Mouse (Mus musculus) B cell, adult 2 months (primary cell): ENCODE measurements around the gene Slc5a3.

Source experiments
- DNase-seq, 2 experiments: peaks; one replicate each; pipeline ENCODE4 v3.0.0; 2022

Slc5a3 gene

DNA sequence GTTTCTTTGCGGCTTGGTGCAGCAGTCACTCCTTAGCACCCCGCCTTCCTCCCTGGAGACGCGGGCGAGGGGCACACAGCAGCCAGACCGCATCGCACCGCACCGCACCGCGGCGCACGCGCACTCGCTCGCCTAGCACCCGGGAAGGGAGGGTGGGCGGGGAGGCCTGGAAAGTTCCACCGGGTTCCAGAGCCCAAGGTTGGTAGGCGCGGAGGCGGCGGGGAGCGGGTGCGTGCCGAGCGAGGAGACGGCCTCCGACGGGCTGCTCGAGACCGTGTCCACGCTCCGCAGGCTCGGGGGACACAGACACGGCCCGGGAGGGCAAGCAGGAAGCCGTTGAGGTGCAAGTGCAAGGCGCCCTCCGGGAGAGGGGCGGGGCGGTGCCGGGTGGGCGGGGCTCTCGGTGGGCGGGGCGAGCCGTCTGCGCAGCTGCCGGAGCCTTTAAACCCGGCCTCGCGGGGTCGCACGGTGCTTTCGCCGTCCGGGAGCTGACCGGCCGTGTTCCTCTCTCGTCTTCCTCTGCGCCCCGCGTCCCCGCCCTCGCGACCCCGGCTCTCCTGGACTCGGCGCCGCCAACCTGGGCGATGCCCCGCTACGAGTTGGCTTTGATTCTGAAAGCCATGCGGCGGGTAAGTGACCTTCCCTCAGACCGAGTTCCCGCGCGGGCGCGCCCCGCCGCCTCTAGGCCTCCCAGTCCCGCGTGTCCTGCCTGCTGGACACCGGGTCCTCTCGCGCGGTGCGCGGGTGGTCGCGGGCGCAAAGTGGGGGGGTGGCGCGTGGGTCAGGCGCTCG lies at the start of gene Slc5a3, which contains the start of the genes Mrps6 and Gm49711:
TSS of gene Slc5a3 (plus strand) at position 471 of the 792 bp plus-strand sequence.
TSS of gene Mrps6 (plus strand) at position 419 of the 792 bp plus-strand sequence.
TSS of gene Gm49711 (plus strand) at position 465 of the 792 bp plus-strand sequence.
- peak; percentile 85 to 88 for DNase-seq

DNA sequence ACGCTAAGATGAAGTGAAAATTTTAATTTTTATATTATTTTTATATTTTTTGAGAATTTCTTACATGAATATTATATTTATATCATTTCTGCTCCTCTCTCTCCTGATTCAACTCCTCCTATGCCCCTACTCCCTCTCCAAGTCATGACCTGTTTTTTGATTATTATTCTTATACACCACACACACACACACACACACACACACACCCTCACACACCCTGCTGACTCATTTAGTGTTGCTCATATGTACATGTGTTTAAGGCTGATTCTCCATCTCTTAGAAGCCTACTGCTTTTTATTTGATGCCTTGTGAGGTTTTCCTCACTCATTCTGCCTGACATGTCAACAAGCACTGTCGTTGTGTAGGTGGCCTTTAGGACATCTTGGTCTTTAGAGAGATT lies 48.5 kb upstream of the Slc5a3 start:
- DNase-seq: no peak

DNA sequence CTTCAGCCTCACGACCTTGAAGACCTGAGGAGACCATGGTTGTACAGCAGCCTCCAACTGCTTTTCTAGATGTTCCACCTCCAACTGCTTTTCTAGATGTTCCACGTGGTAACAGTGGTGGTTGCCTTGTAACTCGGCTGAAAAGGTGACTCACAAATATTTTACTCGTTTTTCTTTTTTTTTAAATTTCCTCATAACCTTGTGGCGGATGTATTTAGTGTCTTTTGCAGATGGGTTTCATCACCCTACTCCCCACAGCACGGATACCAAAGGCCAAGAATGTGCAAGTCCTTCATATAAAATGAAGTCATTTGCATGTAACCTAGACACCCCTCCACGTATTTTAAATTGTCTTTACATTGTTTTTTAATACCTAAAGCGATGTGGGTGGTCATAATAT lies 41.3 kb upstream of the Slc5a3 start:
- no peak for DNase-seq

DNA sequence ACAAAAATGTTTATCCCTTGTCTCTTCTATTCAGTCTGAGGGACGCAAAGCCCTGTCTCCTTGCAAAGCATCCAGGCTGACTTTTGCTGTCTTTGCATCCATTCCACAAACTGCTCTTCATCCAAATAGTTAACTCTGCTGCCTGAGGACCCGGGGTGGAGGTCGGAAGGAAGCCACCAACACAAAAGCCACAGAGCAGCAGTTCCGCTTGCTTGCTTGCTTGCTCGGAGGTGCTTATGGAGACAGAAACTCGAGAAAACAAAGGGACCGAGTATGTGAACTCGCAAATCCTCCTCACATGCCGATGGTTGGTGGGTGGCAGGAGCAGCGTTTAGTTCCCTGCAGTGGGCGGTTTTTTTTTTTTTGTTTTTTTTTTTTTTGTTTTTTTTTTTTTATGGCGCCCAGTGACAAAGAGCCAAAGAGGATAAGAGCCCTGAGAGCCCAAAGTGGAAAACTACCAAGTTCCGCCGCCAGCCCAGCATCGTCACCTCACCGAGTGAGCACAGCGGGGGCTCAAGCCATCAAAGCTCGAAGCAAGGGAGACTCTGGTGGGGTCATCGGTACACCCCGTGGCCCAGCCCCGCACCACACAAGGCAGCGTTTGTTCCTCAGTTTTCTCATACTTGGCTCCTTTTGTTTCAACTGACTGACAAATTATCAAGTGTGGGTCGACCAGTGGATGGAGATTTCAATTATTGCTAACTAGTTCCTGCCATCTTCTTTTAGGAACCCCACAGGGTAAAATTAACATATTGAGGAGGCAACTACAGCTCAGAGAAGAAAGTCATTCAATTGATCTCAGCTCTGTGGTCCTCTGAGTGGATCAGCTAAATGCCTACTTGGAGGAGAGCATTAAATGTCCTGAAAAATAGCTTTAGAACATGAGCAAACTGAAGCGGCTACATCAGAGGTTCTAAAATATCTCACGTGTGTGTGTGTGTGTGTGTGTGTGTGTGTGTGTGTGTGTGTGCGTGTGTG lies 38.7 kb upstream of the Slc5a3 start:
- DNase-seq: peak; percentile 26 to 31

DNA sequence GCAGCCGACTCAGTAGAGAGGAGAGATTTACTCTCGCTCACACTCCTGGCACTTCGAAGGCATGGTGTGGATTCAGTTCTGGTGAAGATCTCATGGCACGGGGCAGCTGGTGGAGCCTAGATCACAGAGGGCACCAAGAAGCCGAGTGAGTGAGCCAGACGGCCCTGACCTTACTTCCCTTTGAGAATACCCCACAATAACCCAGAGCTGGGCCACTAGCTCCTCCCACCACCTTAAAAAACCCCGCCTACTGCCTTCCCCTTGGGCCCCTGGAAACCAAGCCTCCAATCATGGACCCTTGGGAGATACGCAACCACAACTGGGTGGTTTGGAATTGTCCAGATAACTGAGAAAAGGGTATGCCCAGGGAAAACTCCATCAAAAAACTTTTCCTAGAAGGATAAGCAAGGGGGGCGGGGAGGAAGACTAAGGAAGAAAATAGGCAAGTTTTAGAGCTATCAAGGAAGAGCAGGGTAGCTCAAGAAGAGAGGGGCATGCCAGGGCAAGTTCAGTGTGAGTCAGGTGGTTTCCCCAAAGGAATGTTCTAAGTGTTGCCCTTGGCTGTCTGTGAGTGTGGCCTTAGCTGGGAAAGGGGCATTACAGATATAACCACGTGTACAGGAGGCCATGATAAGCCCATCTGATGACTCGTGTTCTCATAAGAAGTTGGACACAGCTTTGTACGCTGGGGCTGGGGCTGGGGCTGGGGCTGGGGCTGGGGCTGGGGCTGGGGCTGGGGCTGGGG lies 36.3 kb upstream of the Slc5a3 start:
- DNase-seq: no peak

DNA sequence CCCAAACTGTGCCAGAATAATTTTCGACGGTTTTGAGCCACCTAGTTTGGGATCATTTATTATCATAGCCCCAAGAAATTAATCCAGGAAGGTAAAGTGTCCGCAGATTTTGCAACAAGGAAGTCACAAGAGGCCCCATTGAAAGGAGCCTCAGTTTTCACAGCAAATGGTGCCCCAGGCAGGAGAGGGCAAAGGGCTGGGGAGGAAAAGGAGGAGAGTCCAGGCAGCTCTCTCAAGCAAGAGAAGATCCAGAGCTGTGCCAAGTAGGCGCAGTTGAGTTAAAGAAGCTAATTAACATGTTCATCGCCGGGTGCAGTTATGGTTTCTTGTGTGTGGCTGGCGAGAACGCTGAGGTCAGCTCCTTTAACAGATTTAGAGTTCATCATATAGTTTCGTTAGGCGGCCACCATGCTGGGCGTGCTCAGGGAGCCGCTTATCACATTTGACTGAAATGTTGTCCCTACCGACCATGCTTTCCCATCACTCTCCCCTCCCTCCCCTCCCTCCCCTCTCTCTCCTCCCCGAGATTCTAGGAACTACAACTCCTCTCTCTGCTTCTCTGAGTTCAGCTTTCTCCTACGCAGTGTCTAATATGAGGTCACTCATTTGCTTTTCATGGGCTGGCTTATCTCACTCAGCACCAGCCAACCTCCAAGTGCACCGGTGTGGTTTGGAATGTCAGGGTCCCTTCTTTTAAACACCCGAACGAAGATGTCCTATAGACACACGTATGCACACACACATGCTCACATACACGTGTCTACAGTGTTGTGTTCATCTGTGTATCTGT lies 35.4 kb upstream of the Slc5a3 start:
- no peak for DNase-seq

DNA sequence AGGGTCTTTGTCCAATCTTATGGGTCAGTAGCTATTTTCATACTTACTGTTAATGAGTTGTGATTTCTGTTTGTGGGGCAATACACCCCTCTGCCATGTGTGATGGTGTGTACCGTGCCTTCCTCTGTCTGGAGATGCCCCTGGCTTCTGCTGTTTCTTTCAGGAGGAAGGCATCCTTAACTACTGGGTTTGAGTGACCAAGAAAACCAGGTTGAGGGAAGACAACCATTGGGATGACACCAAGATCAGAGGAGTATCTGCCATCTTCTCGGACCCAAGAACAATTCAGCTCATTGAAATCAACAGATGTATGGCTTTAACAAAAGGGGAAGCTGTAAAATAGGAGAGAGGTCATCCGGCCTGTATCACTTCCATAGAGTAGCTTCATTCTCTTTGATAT lies 24.8 kb upstream of the Slc5a3 start:
- DNase-seq: no peak

DNA sequence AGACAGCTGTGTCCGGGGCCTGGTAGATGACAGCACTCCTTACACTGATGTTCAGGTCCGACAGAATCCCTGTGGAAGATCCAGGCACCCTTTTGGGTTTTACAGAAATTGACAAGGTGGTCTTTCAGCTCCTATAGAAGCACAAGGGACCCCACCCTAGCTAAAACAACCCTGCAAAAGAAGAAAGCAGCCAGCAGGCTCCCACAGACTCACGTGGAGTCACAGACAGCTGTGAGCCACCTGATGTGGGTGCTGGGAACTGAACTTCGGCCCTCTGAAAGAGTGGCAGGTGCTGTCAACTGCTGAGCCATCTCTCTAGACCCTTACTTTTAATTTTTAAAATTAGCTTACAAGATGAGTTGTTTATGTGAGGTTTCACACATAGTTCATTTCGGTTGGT lies 23.4 kb upstream of the Slc5a3 start:
- DNase-seq: no peak

DNA sequence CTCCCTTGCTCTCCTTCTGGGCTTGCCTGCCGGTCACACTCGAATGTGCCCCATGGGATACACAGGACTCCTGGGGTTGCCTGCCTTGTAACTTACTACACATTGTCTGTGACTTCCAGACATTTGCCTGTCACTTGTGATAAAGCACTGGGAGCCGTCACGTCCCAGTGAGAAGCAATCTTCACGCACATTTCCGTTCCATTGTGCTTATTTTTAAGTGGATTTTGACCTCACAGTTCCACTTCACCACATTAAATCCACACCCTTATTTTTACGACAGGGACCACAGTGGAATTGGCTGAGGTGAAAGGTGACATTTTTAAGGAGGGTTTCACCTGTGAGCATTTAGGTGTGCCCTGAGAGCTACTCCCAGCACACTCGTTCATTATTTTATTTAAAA lies 21.4 kb upstream of the Slc5a3 start:
- no peak for DNase-seq

DNA sequence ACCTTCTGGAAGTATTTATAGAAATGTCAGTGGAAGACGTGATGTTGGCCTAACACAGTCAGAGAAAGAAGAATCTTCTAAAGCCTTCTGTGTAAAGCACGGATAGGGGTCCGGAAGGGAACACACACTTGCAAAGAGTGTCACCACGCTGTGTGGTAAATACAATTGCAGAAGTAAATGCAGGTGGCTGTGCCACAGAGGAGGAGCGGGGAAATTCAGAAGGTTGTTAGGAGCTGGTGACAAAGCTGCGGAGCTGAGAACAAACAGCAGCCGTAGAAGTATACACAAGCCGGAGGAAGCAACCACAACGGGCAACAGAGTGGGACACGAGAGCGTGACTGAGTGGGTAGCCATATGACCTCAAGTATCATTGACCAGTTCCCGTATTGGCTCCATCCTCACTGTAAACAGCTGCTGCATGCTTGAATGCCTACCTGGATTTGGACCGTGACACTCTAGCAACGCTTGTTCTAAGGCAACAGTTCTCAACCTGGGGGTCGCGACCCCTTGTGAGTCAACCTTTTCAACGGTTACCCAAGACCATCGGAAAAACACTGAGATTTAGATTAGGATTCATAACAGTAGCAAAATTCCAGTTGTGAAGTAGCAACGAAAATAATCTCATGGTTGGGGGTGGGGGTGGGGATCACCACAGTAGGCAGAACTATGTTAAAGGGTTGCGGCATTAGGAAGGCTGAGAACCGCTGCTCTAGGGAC lies 20.1 kb upstream of the Slc5a3 start:
- DNase-seq: peak; percentile 46 to 56

DNA sequence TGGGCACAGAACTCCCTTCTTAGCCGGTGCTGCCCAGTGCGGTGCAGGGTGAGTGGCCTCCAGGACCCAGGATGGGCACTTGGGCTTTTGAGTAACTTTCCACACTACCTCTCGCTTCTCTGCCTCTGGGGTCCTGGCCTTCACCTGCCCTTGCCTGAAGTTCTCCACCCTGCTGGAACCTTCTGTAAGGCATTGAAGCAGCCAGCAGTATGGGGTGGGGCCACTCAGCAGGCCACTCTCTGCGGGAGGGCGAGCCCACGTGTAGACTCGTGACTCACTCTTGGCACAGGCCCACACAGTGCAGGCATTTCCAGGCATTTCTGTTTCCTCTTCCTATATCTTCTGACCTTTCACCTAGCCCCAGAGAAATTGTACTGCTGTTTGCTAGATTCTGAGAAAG lies 18.7 kb upstream of the Slc5a3 start:
- no peak for DNase-seq

DNA sequence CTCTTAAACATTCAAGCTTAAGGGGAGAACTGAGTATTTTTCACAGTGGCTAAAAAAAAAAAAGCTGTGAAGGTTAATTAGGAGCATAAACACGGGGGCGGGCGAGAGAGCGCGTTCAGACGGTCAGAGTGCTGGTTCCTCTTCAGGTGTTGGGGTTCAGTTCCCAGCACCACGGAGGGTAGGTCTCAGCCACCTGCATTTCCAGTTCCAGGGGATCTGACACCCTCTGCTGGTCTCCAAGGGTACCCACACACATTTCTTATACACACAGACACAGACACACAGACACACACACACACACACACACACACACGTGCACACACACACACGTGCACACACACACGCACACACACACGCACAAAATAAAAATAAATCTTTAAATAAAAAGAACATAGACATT lies 18.2 kb upstream of the Slc5a3 start:
- no peak for DNase-seq

DNA sequence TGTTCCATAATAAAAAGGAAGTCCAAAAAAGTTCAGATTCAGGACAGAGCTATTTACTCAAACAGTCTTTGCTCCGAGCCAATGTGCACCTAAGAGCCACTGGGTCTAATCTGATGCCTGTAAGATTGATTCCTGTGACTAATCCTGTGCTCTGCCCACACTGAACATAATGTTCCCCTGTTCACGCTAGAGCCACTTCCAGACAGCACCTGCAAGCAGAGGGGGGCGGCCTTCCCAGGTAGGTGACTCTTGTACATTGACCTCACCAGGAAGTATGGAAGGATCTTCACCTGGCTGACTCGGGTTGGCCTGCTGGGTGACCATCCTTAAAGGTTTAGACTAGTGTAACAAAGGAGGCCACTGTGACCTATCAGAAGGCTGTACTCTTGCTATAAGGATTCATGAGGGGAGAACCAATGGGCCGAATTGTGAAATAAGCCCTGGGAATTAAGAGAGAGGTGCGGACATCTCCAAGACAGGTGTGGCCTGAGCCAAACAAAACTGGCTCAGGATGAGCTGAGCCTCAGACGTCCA lies 6.3 kb upstream of the Slc5a3 start:
- no peak for DNase-seq

DNA sequence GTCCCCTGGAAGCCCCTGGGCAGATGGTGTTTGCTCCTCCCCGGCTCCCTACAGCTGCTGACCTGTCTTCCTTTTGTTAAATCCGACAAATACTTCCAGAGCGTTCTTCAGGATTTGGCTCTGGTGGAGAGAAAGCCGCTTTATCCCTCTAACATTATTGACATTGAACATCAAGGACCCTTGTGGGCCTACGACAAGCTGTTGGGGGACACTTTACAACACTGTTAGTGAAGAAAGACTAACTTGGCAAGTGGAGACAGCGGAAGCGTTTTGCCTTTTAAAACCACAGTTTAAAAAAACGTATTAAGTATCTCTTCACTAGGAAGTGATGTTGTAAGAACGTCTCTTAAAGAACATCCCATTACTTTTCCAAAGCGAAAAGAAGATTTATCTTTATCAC lies 5.6 kb upstream of the Slc5a3 start:
- no peak for DNase-seq

DNA sequence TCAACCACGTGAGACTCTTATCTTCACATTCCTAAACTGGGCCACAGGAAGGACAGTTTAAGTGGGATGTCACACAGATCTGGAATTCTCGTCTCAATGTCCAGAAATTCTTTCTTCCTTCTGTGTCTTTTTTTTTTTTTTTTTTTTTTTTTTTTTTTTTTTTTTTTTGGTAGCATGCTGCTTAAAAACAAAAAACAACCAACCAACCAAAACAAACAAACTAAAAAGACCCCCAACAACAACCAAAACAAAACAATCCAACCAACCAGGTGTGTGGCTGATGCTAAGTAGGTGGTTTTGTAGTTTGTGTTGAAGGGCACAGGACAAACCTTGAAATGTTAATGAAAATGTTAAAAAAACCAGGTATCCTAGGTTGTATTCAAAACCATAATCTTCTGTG lies 1.4 kb upstream of the Slc5a3 start:
- DNase-seq: no peak

DNA sequence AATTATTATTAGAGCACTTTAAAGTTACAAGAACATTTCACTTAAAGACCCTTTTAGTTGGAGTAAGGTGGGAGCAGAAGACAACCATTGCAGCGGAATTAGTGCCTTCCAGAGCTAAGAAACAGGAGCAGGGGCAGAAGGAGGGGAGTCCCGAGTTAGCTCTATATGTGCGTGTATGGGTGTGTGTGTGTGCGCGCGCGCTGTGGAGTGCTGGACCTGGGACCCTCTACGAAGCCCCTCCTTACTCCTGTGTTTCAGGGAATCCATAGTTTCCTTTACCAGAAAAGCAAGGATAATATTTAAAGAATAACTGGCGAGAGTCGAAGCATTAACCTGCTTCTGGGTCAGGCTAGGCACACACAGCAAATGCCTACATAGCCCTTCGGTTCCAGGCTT lies 668 bp upstream of the Slc5a3 start:
- peak in 1 of 2 experiments; percentile 12 for DNase-seq

DNA sequence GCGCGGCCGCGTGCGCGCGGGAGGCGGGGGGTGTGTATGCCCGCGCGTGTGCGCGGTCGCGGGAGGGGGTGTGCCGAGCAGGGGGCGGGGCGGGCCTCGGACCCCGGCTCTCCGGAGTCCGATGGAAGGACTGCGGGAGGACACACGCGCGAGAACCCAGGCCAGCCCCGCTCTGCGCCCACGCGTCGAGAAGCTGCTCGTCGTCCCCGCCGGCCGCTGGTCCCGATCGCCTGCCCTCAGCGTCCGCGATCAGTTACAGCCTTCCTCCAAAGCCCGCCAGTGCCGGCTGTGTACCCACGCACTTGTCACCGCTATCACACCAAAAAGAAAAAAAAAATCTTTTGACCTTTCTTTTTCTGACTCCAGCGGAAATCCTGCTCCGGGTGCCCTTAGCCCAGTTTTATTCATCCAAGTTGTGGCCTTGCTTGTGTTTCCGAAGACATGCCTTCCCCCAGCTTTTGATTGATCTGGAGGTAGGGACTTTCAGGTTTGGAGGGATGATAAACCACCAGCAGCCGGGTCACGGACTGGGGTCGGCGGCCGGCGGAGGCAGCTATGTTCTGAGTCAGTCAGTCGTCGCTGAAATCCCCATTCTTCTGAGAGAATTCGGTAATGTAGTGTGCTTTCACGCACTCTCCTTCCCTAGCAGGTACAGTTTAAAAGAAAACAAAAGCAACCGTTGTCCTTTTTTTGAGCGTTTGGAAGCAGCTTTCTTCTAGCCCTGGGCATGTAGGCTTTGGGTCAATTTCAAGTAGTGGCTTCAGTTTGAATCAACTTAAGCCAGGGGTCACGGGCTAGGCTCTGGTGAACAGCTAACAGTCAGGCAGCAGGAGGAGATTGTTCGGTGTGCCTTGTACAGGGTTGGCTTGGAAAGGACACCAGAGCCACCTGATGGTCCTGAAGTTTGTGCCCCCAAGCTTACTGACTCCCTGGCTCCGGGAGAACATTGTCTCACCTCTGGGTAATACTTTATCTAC lies 810 bp downstream of the Slc5a3 start:
- DNase-seq: peak; percentile 27 to 28

DNA sequence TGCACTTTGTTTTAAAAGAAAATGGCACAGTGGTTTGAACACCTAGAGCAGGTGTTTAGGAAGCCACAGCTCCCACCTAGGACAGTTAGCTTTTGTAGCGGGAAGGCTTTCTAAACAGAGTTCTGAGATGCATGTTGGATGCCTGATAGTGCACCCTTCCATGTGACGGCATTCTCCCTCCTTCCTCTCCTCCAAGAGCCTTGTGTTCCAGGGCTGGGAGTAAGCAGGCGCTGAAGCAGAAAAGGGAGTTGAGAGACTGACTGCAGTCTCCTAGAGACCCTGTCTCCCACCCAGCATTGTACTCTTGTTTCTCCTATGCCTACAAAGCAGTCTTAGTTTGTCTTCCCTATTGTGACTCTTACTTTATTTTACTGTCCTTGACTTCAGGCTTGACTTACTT lies 2.1 kb downstream of the Slc5a3 start:
- no peak for DNase-seq

DNA sequence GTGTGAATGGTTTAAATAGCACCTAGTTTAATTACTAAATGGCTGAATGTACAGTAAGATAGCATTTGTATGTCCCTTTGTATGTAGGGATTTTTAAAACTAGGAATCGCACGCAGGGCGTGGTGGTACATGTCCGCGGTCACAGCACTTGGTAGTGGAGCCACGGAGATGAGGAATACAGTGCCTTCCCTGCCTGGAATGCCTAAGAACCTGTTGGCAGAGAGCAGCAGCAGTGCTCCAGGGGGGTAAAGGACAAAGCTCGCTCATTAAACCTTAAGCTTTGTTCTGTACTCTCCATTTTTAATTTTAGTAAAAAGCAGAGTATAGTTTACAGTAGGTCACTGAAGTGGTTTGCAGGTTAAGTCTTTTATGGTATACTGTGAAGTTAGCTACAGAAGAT lies 3.5 kb downstream of the Slc5a3 start:
- no peak for DNase-seq

DNA sequence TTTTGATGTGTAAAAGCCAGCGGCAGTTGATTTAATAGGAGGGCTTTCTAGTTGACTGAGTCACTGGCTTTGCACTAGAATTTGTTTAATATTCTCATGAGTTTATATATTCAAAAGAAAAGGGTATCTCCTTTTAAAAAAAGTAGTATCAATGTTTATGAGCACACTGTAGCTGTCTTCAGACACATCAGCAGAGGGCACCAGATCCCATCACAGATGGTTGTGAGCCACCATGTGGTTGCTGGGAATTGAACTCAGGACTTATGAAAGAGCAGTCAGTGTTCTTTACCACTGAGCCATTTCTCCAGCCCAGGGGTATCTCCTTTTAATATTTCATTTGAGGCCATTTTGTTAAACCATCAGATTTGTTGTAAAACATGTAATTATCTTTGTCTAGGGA lies 4.7 kb downstream of the Slc5a3 start:
- no peak for DNase-seq
